Mouse (Mus musculus): ENCODE data around the gene Ccdc182.

- TF ChIP-seq CTCF (IDR thresholded peaks at IDR 0.05; ENCODE audit: low read depth): no peak
- TF ChIP-seq EP300 (IDR thresholded peaks at IDR 0.05; ENCODE audit: low read depth): no peak
Observed at GRCm38 (mm10) chr11:88315393-88315792, 21.5 kb downstream of the Ccdc182 start.
